ENCODE assay signal across 24 mouse cellular contexts in the genomic region with DNA sequence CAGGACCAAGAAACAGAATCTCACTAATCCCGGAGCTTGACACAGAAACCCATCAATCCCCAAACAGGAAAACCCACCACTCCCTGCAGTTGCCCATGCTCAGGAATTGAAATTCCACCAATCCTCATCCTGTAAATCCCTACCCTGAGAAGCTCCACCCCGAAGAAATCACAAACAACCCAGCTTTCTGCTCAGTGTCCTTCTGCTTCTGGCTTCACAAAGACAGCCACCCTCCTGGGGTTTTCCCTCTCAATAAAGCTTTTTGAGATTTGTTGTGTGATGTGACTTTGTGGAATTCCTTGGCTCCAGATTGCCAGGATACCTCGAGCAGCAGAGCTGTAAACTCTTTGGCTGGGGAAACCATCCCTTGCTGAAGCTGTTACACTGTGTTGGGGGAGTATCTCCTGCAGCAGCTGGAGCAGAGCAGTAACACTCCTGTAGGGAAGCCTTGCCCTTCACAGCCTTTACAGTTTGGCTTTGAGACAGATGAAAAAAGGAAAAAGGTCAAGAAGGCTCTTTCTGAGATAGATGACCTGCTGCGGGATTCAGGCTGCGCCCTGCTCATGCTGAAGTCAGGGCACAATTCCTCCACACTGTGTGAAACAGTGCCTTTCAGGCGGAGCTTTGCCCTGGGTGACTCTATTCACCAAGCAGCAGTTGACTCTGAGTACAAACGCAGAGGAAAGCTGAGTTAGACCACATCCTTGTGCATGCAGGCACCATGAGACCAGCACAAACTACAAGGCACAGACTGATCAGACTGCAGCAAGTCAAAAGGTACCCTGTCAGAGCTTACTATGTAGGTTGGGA.
DNase-seq lines count a peak whose midpoint lies in the region; ATAC-seq and TF ChIP-seq lines count a peak whose summit lies in the region.
"Had no signal": no experiment of that assay in that cellular context is flagged by ENCODE, and none has a peak within 500 bp of the region (broad histone marks: within the 10 kb centered on the region; RNA-seq: fewer than 3 reads in every experiment).

No protein-coding gene starts in this region.

- H3K4me3 ChIP-seq in hindbrain, embryonic 10.5 days = no peak overlapping the region
- no peak overlapping the region for H3K4me3 ChIP-seq in hindbrain, embryonic 12.5 days
- H3K4me3 ChIP-seq in midbrain, embryonic 11.5 days (ENCODE audit: low read depth, low read length) = no peak overlapping the region
- H3K4me3 ChIP-seq in midbrain, embryonic 15.5 days = no peak overlapping the region
- H3K4me3 ChIP-seq in hindbrain, postnatal 0 days (ENCODE audit: low read length) = no peak overlapping the region
- H3K4me3 ChIP-seq in neural tube, embryonic 15.5 days (replicated peaks) = no peak overlapping the region
- H3K4me3 ChIP-seq: embryonic facial prominence, embryonic 10.5 days; forebrain, embryonic 12.5 days; heart, adult 2 months; limb, embryonic 12.5 days; liver, embryonic 12.5 days; stomach, embryonic 15.5 days had no signal

- DNase-seq in hindbrain, embryonic 10.5 days (ENCODE audit: low spot score) = no peak
- DNase-seq in midbrain, embryonic 11.5 days (ENCODE audit: low spot score, missing footprints) = peak; percentile 81
- DNase-seq in hindbrain, postnatal 0 days (ENCODE audit: low spot score) = peak; percentile 44
- DNase-seq in urinary bladder, postnatal 25 days (ENCODE audit: low spot score) = no peak
- DNase-seq: adrenal gland, postnatal 36 days; cerebellum, adult 2 months; gastrocnemius, postnatal 14 days; heart, adult 2 months; heart, postnatal 36 days; kidney, postnatal 36 days; right cerebral cortex, postnatal 25 days; thymus, adult 2 months had no signal

- TF ChIP-seq CTCF in hindbrain, postnatal 0 days (IDR thresholded peaks at IDR 0.05; ENCODE audit: low read depth) = no peak

- H3K9me3 ChIP-seq in hindbrain, embryonic 10.5 days = no peaks in the 10 kb centered on the region
- no peaks in the 10 kb centered on the region for H3K9me3 ChIP-seq in hindbrain, embryonic 12.5 days (replicated peaks)
- H3K9me3 ChIP-seq in midbrain, embryonic 11.5 days (ENCODE audit: control insufficient read depth, low read length) = no peaks in the 10 kb centered on the region
- H3K9me3 ChIP-seq in midbrain, embryonic 15.5 days = no peaks in the 10 kb centered on the region
- H3K9me3 ChIP-seq in hindbrain, postnatal 0 days (ENCODE audit: low read length) = no peaks in the 10 kb centered on the region
- no peaks in the 10 kb centered on the region for H3K9me3 ChIP-seq in neural tube, embryonic 15.5 days (replicated peaks)
- H3K9me3 ChIP-seq: embryonic facial prominence, embryonic 10.5 days; forebrain, embryonic 12.5 days; stomach, embryonic 15.5 days had no signal

- H3K9ac ChIP-seq in hindbrain, embryonic 12.5 days = no peak overlapping the region
- H3K9ac ChIP-seq in midbrain, embryonic 11.5 days (ENCODE audit: low read length) = no peak overlapping the region
- H3K9ac ChIP-seq in midbrain, embryonic 15.5 days = no peak overlapping the region
- H3K9ac ChIP-seq in hindbrain, postnatal 0 days (replicated peaks; ENCODE audit: low read length) = no peak overlapping the region
- H3K9ac ChIP-seq in neural tube, embryonic 15.5 days (replicated peaks) = no peak overlapping the region
- H3K9ac ChIP-seq: forebrain, embryonic 12.5 days; limb, embryonic 12.5 days; liver, embryonic 12.5 days; stomach, embryonic 15.5 days had no signal

- ATAC-seq in hindbrain, embryonic 12.5 days (ENCODE audit: low FRiP score) = no peak
- no peak for ATAC-seq in midbrain, embryonic 11.5 days (ENCODE audit: low FRiP score)
- ATAC-seq in midbrain, embryonic 15.5 days (replicated peaks) = no peak
- ATAC-seq in hindbrain, postnatal 0 days = peak; percentile 79
- ATAC-seq in neural tube, embryonic 15.5 days (ENCODE audit: low FRiP score) = 0 out of 2 replicates have a peak, but pooled peaks have one; percentile 35
- ATAC-seq in megakaryocyte-erythroid progenitor cell, adult 5-6 weeks (replicated peaks; ENCODE audit: low FRiP score, low TSS enrichment, poor library complexity, severe bottlenecking) = no peak
- ATAC-seq: intestine, embryonic 16.5 days; liver, embryonic 12.5 days had no signal

- no peak overlapping the region for H3K4me2 ChIP-seq in hindbrain, embryonic 12.5 days (replicated peaks)
- no peak overlapping the region for H3K4me2 ChIP-seq in midbrain, embryonic 11.5 days
- no peak overlapping the region for H3K4me2 ChIP-seq in midbrain, embryonic 15.5 days
- H3K4me2 ChIP-seq in hindbrain, postnatal 0 days (ENCODE audit: low read depth, low read length) = no peak overlapping the region
- no peak overlapping the region for H3K4me2 ChIP-seq in neural tube, embryonic 15.5 days
- H3K4me2 ChIP-seq: forebrain, embryonic 12.5 days; limb, embryonic 12.5 days; liver, embryonic 12.5 days; stomach, embryonic 15.5 days had no signal

- 43% methylated on average over 7 of the region's 7 CpGs for WGBS in hindbrain, embryonic 10.5 days
- 37% methylated on average over 7 of the region's 7 CpGs for WGBS in hindbrain, embryonic 12.5 days
- WGBS in midbrain, embryonic 11.5 days = 43% methylated on average over 7 of the region's 7 CpGs
- 37% methylated on average over 7 of the region's 7 CpGs for WGBS in midbrain, embryonic 15.5 days
- WGBS in hindbrain, postnatal 0 days = 23% methylated on average over 7 of the region's 7 CpGs
- WGBS in neural tube, embryonic 15.5 days = 25% methylated on average over 7 of the region's 7 CpGs

- peaks cover 11% of the 10 kb centered on the region for H3K4me1 ChIP-seq in hindbrain, embryonic 10.5 days (replicated peaks)
- 0 out of 2 replicates have a peak, but pooled peaks cover 3% of the 10 kb centered on the region for H3K4me1 ChIP-seq in hindbrain, embryonic 12.5 days
- no peaks in the 10 kb centered on the region for H3K4me1 ChIP-seq in midbrain, embryonic 11.5 days (ENCODE audit: control insufficient read depth, insufficient read depth, low read length)
- peaks cover 8% of the 10 kb centered on the region; the same call in 1 of the 2 replicates for H3K4me1 ChIP-seq in midbrain, embryonic 15.5 days
- 0 out of 2 replicates have a peak, but pooled peaks cover 3% of the 10 kb centered on the region for H3K4me1 ChIP-seq in hindbrain, postnatal 0 days (ENCODE audit: insufficient read depth, low read length)
- H3K4me1 ChIP-seq in neural tube, embryonic 15.5 days = peaks cover 6% of the 10 kb centered on the region; the same call in 1 of the 2 replicates
- H3K4me1 ChIP-seq: forebrain, embryonic 12.5 days; limb, embryonic 12.5 days; liver, embryonic 12.5 days; stomach, embryonic 15.5 days had no signal

- no peaks in the 10 kb centered on the region for H3K27me3 ChIP-seq in hindbrain, embryonic 10.5 days (ENCODE audit: insufficient read depth, poor library complexity, severe bottlenecking)
- no peaks in the 10 kb centered on the region for H3K27me3 ChIP-seq in hindbrain, embryonic 12.5 days
- H3K27me3 ChIP-seq in midbrain, embryonic 11.5 days (ENCODE audit: control insufficient read depth, insufficient read depth, low read length) = no peaks in the 10 kb centered on the region
- H3K27me3 ChIP-seq in midbrain, embryonic 15.5 days (replicated peaks) = no peaks in the 10 kb centered on the region
- H3K27me3 ChIP-seq in hindbrain, postnatal 0 days (ENCODE audit: insufficient read depth, low read length) = no peaks in the 10 kb centered on the region
- H3K27me3 ChIP-seq in neural tube, embryonic 15.5 days (replicated peaks) = no peaks in the 10 kb centered on the region
- H3K27me3 ChIP-seq: CH12.LX; forebrain, embryonic 12.5 days; limb, embryonic 12.5 days; liver, embryonic 12.5 days; stomach, embryonic 15.5 days had no signal

- H3K27ac ChIP-seq in hindbrain, embryonic 10.5 days = peak overlapping the region; percentile 50; the same call in 1 of the 2 replicates
- no peak overlapping the region for H3K27ac ChIP-seq in hindbrain, embryonic 12.5 days
- H3K27ac ChIP-seq in midbrain, embryonic 11.5 days (ENCODE audit: low read depth, low read length) = no peak overlapping the region
- no peak overlapping the region for H3K27ac ChIP-seq in midbrain, embryonic 15.5 days
- H3K27ac ChIP-seq in hindbrain, postnatal 0 days = peak overlapping the region; percentile 32; the same call in 1 of the 2 replicates
- no peak overlapping the region; the same call in 1 of the 2 replicates for H3K27ac ChIP-seq in neural tube, embryonic 15.5 days (replicated peaks)
- H3K27ac ChIP-seq: embryonic facial prominence, embryonic 10.5 days; forebrain, embryonic 12.5 days; heart, adult 2 months; limb, embryonic 12.5 days; liver, embryonic 12.5 days; macrophage; stomach, embryonic 15.5 days had no signal

- no peaks in the 10 kb centered on the region for H3K36me3 ChIP-seq in hindbrain, embryonic 10.5 days
- no peaks in the 10 kb centered on the region for H3K36me3 ChIP-seq in hindbrain, embryonic 12.5 days
- H3K36me3 ChIP-seq in midbrain, embryonic 11.5 days (ENCODE audit: control insufficient read depth, insufficient read depth, low read length) = no peaks in the 10 kb centered on the region
- no peaks in the 10 kb centered on the region for H3K36me3 ChIP-seq in midbrain, embryonic 15.5 days (replicated peaks)
- H3K36me3 ChIP-seq in hindbrain, postnatal 0 days (ENCODE audit: insufficient read depth, low read length) = no peaks in the 10 kb centered on the region
- no peaks in the 10 kb centered on the region for H3K36me3 ChIP-seq in neural tube, embryonic 15.5 days
- H3K36me3 ChIP-seq: embryonic facial prominence, embryonic 10.5 days; forebrain, embryonic 12.5 days; limb, embryonic 12.5 days; liver, embryonic 12.5 days; stomach, embryonic 15.5 days had no signal

Comparison
In these comparisons a context has a peak if more than half of its experiments do, and no peak if none do; other contexts are left out.
1. DNase-seq: peak in midbrain, embryonic 11.5 days (single experiment) and hindbrain, postnatal 0 days (single experiment); none in hindbrain, embryonic 10.5 days (single experiment) and urinary bladder, postnatal 25 days (single experiment).
2. H3K27ac ChIP-seq: peak in hindbrain, embryonic 10.5 days (single experiment) and hindbrain, postnatal 0 days (single experiment); none in hindbrain, embryonic 12.5 days (single experiment), midbrain, embryonic 11.5 days (single experiment), midbrain, embryonic 15.5 days (single experiment) and neural tube, embryonic 15.5 days (single experiment).
3. ATAC-seq: peak in hindbrain, postnatal 0 days (single experiment) and neural tube, embryonic 15.5 days (single experiment); none in hindbrain, embryonic 12.5 days (single experiment), midbrain, embryonic 11.5 days (single experiment), midbrain, embryonic 15.5 days (single experiment) and megakaryocyte-erythroid progenitor cell, adult 5-6 weeks (single experiment).